Mouse (Mus musculus) midbrain, embryonic 15.5 days (tissue): ENCODE data around the gene Creb5. TPM values are rescaled to one million over a fixed set of nuclear protein-coding genes. Genes with fewer than 3 reads are reported as not detected.
A peak's percentile ranks its signal among the peaks of the same experiment; 100 is the strongest.

Experiments
- ATAC-seq: fragments of 200-750 bp; cut with Nextera tagmentation; replicated peaks from 2 replicates; pipeline ENCODE4 v1.8.0; 2017; ENCODE audit warnings: moderate TSS enrichment
- H3K27ac ChIP-seq: fragments of 300-500 bp; sonication (generic); 2 replicates; pipeline ENCODE4 v1.5.1; 2015; ENCODE audit warnings: mild to moderate bottlenecking, inconsistent platforms
- H3K27me3 ChIP-seq: fragments of 300-500 bp; sonication (generic); replicated peaks from 2 replicates; pipeline ENCODE4 v1.6.1; 2015; ENCODE audit warnings: inconsistent platforms
- H3K36me3 ChIP-seq: fragments of 300-500 bp; sonication (generic); replicated peaks from 2 replicates; pipeline ENCODE4 v1.6.1; 2015; ENCODE audit warnings: inconsistent platforms
- H3K4me1 ChIP-seq: fragments of 300-500 bp; sonication (generic); 2 replicates; pipeline ENCODE4 v1.6.1; 2015; ENCODE audit warnings: inconsistent platforms
- H3K4me2 ChIP-seq: fragments of 300-500 bp; sonication (generic); 2 replicates; pipeline ENCODE4 v1.6.1; 2015; ENCODE audit warnings: inconsistent platforms, mild to moderate bottlenecking, moderate library complexity
- H3K4me3 ChIP-seq: fragments of 300-500 bp; sonication (generic); 2 replicates; pipeline ENCODE4 v1.5.1; 2015; ENCODE audit warnings: mild to moderate bottlenecking, inconsistent platforms
- H3K9ac ChIP-seq: fragments of 300-500 bp; sonication (generic); 2 replicates; pipeline ENCODE4 v1.6.1; 2015; ENCODE audit warnings: mild to moderate bottlenecking, inconsistent platforms
- H3K9me3 ChIP-seq: fragments of 300-500 bp; sonication (generic); 2 replicates; pipeline ENCODE4 v1.6.1; 2016; ENCODE audit warnings: inconsistent platforms
- WGBS: fragments of 180-500 bp; shearing (Covaris S2); methylation state at CpG from one replicate; pipeline ENCODE4 v1.1.7; 2015; ENCODE audit warnings: mixed read lengths; 5-methylcytosine and 5-hydroxymethylcytosine counted together
- polyA plus RNA-seq: library from polyadenylated mRNA; unstranded; fragments of >200 nt; fragmentation: Nextera tagmentation; extraction: Ambion mirVana; gene quantifications from 2 replicates; pipeline ENCODE4 v1.2.1, GENCODE M21; 2015

Gene Creb5
- polyA plus RNA-seq, 1 experiment from 2014 or later, result 3.4 TPM

DNA sequence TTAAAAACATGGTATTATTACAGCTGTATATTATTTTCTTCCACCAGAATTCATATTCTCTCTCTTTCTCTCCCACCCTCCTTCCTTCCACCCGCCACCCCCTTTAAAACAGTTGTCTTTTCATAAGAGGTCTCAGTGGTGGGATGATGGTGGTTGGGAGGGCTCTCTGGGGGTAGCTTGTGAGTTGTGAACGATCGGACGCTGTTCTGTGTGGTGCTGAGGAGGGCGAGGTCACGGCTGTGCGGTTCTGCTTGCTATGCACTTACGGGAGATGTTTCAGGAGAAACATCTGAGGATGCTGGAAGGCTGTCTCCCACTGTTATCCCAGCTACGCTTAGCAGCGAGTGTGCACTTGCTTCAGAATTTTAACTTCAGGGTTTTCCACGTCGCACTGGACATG, 287.0 kb downstream of the Creb5 start:
- Histone ChIP-seq H3K4me1 (peaks cover 21% of the 10 kb centered on the region), H3K36me3 (no peaks in the 10 kb centered on the region), H3K4me3 (peak overlapping the region; percentile 26), H3K4me2 (peak overlapping the region; percentile 40), H3K9ac (no peak overlapping the region), H3K9me3 (no peaks in the 10 kb centered on the region), H3K27me3 (no peaks in the 10 kb centered on the region), H3K27ac (no peak overlapping the region; the same call in 1 of the 2 replicates)
- WGBS, result 26% methylated on average over 12 of the region's 12 CpGs
- ATAC-seq, result no peak

DNA sequence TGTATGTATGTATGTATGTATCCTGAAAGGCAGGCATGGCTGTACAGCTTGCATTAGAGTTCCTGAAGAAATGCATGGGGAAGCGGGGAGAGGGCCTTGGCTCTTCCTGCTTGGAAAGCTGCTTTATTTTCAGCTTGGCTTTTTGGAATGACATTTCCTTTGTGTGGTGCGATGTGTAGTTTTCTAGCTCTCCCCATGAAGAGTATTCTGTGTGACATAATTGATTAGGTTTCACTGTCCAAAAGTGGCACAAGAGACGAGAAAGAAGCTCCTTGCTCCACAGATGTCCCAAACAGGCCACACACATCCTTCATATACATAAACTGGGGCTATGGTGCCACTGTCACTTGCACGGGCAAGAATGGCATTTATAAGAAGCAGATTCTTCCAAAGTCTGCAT, 288.1 kb downstream of the Creb5 start:
- ATAC-seq, result no peak
- H3K9ac ChIP-seq, result no peak overlapping the region
- no peaks in the 10 kb centered on the region for H3K36me3 ChIP-seq
- H3K4me1 ChIP-seq, result peaks cover 18% of the 10 kb centered on the region
- no peak overlapping the region for H3K4me3 ChIP-seq
- WGBS, result 66% methylated on average over 4 of the region's 4 CpGs
- H3K9me3 ChIP-seq, result no peaks in the 10 kb centered on the region
- peak overlapping the region; percentile 40; the same call in 1 of the 2 replicates for H3K4me2 ChIP-seq
- H3K27ac ChIP-seq, result no peak overlapping the region
- H3K27me3 ChIP-seq, result no peaks in the 10 kb centered on the region

DNA sequence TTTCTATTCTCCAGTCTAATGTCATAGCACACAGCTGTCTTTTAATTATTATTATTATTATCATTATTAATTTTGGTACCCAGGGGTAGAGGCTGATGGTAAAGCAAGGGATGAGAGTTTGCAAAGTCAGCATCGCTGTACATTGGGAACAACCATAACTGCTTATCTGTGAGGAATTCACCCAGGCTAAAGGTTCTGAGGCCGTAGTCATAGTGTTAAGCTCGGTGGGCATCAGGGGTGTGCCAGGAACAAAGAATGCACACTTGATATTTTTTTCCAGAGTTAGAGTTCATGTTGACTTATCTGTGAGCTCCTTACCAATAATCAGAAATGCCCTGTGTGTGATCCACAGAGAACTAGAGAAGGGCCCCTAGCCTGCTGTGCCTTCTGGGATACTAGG, 288.8 kb downstream of the Creb5 start:
- no peak overlapping the region for H3K27ac ChIP-seq
- no peaks in the 10 kb centered on the region for H3K9me3 ChIP-seq
- no peak overlapping the region for H3K9ac ChIP-seq
- peaks cover 18% of the 10 kb centered on the region for H3K4me1 ChIP-seq
- no peak overlapping the region for H3K4me3 ChIP-seq
- no peak overlapping the region for H3K4me2 ChIP-seq
- H3K27me3 ChIP-seq, result no peaks in the 10 kb centered on the region
- no peaks in the 10 kb centered on the region for H3K36me3 ChIP-seq
- no peak for ATAC-seq
- WGBS, result 98% methylated on average over 3 of the region's 3 CpGs

DNA sequence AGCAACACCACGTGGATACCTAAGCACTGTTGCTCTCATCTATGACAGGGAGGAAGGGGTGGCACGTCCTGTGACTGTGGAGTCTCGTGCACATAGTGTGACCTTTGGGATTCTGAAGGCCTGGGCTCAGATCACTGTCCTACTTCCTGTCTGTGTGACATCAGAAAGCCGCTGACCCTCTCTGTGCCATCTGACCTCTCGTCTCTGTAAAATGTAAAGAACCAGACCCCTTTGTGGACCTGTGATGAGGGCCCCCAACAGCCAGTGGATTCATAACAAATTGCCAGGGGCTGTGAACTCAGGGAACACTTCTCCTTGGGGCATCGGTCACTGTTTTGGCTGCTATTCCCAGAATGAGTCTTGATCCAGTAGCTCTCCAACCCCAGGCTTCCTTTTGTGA, 289.8 kb downstream of the Creb5 start:
- Histone ChIP-seq H3K9ac (no peak overlapping the region), H3K27me3 (no peaks in the 10 kb centered on the region), H3K9me3 (no peaks in the 10 kb centered on the region), H3K4me3 (no peak overlapping the region), H3K36me3 (no peaks in the 10 kb centered on the region), H3K4me2 (no peak overlapping the region), H3K4me1 (peaks cover 18% of the 10 kb centered on the region), H3K27ac (no peak overlapping the region)
- ATAC-seq, result no peak
- WGBS, result 90% methylated on average over 6 of the region's 6 CpGs

DNA sequence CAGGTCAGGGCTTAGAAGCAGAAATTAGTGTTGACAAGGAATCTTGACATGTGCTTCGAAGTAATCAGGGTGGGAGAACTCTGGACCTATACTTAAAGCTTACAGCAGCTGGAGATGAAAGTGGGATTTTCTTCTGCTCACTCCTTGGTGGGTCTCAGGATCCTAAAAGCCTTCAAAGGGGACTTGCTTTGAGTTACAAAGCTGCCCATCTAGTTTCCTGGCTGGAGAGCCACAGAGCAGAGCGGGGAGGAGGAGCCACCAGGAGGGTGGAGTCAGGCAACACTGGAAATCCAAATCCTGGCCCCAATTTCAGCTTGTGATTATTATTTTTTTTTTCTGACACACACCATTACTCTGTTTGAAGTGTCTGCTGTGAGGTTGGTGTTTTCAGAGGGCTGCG, 290.7 kb downstream of the Creb5 start:
- ATAC-seq, result no peak
- H3K9ac ChIP-seq, result no peak overlapping the region
- H3K9me3 ChIP-seq, result no peaks in the 10 kb centered on the region
- no peaks in the 10 kb centered on the region for H3K27me3 ChIP-seq
- peaks cover 13% of the 10 kb centered on the region for H3K4me1 ChIP-seq
- H3K27ac ChIP-seq, result no peak overlapping the region
- no peak overlapping the region for H3K4me2 ChIP-seq
- no peaks in the 10 kb centered on the region for H3K36me3 ChIP-seq
- H3K4me3 ChIP-seq, result no peak overlapping the region
- WGBS, result 74% methylated on average over 3 of the region's 3 CpGs

DNA sequence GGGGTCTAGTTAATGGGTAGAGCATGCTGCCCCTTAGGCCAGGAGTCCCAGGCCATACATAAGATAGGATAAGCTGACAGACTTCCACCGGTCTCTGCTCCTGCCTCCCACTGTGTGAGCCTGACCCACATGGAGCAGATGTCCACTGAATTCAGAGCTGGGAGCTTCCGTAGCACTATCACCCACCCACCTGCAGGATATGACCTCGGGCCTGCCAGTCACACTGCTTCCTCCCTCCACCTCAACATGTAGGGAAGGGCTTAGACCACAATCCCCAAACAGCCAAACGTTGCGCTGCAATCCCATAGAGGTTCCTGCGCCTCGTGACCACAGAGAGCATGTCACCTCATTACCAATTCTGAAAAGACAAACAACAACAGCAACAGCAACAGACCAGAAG, 293.3 kb downstream of the Creb5 start:
- H3K4me1 ChIP-seq, result peaks cover 20% of the 10 kb centered on the region
- 79% methylated on average over 7 of the region's 7 CpGs for WGBS

DNA sequence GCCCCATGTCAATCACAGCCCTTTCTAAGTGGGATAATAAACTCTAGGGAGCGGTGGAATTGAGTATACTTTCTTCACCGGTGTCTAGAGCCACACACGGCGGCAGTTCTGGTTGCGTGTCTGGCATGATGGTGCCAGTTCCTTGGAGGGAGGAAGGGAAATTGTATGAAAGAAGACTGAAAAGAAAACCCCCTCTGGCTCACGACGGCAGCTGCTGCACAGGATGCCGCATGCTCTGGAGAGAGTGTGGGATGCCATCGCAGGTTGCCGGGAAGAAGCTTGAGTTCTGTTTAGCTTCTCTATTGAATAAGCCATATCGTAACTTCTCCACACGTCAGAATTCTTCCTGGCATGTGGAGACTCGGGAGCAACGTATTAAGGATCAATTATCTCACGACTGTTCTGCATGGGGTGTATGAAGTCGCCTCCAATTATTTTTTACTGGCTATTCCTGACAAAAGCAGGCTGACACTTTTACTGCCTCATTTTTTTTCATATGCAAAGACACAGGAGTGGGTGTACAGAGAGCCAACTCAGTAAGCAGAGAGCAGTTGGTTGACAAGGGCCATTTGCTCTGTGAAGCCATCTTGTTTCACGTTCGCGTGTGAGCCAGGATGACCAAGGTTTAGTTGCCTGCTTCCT, 296.3 kb downstream of the Creb5 start:
- 44% methylated on average over 19 of the region's 19 CpGs for WGBS
- H3K4me3 ChIP-seq, result no peak overlapping the region
- peak overlapping the region; percentile 27 for H3K4me2 ChIP-seq
- H3K4me1 ChIP-seq, result peaks cover 20% of the 10 kb centered on the region
- H3K36me3 ChIP-seq, result no peaks in the 10 kb centered on the region
- no peaks in the 10 kb centered on the region for H3K27me3 ChIP-seq
- ATAC-seq, result 0 out of 2 replicates have a peak, but pooled peaks have one; percentile 39
- H3K9me3 ChIP-seq, result no peaks in the 10 kb centered on the region
- no peak overlapping the region for H3K9ac ChIP-seq
- H3K27ac ChIP-seq, result no peak overlapping the region

More for the DNA sequence above, 293.3 kb downstream of the Creb5 start:
- Histone ChIP-seq H3K4me2 (no peak overlapping the region), H3K4me3 (no peak overlapping the region), H3K9ac (no peak overlapping the region), H3K27me3 (no peaks in the 10 kb centered on the region), H3K27ac (no peak overlapping the region), H3K9me3 (no peaks in the 10 kb centered on the region), H3K36me3 (no peaks in the 10 kb centered on the region)
- ATAC-seq, result no peak

DNA sequence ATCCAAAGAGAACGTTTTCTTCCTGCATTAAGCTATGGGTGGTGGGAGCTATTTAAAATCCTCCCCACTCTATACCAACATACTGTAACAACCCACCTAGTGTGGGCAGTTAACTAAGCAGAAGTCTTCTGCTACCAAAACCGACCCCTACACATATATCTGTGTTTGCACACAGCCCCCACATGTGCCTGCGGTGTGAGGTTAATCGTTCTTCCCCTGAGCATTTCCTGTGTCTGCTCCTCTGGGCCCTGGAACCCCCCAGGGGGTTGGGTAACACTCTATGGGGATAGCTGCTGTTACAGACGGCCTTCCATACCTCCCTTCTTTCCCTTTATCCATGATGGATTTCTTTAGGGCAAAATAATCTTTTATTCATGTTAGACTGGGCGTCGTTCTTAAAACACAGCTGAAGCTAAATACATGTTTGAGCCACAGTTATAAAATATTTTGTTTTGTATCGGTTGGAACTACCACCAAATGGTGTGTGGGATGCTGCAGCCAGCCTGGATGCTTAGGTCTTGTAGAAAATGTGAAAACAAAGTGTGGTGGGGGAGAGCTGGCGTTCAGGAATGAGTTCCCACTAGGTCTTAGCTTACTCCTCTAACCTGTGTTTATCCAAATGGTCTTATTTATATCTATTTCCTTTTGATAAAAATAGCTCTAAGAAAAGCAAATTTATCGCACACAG, 297.8 kb downstream of the Creb5 start:
- Histone ChIP-seq H3K27ac (no peak overlapping the region), H3K27me3 (no peaks in the 10 kb centered on the region), H3K4me3 (no peak overlapping the region), H3K9me3 (no peaks in the 10 kb centered on the region), H3K4me1 (peaks cover 20% of the 10 kb centered on the region), H3K4me2 (no peak overlapping the region), H3K9ac (no peak overlapping the region), H3K36me3 (no peaks in the 10 kb centered on the region)
- 58% methylated on average over 10 of the region's 10 CpGs for WGBS
- no peak for ATAC-seq

DNA sequence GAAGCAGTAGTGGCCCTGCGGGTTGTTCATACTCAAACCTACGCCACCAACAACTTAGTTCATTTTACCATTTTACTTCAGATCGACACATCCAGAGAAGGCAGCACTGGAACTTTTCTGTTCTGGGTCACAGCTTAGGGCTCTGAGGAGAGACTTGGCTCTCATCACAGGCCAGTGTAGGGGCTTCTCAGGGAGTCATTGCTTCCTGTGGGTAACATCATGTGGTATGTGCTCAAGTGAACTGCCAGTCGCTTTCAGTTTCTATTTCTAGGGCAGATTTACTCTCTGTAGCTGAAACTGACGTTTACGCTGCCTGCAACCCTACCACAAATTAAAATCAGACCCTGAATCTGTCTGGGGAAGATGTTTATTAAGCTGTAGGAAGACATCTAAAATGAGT, 302.7 kb downstream of the Creb5 start:
- Histone ChIP-seq H3K4me3 (no peak overlapping the region), H3K9me3 (no peaks in the 10 kb centered on the region), H3K4me1 (peaks cover 17% of the 10 kb centered on the region), H3K36me3 (no peaks in the 10 kb centered on the region), H3K27me3 (no peaks in the 10 kb centered on the region), H3K4me2 (no peak overlapping the region), H3K27ac (no peak overlapping the region), H3K9ac (no peak overlapping the region)
- no peak for ATAC-seq
- WGBS, result 85% methylated on average over 6 of the region's 6 CpGs

DNA sequence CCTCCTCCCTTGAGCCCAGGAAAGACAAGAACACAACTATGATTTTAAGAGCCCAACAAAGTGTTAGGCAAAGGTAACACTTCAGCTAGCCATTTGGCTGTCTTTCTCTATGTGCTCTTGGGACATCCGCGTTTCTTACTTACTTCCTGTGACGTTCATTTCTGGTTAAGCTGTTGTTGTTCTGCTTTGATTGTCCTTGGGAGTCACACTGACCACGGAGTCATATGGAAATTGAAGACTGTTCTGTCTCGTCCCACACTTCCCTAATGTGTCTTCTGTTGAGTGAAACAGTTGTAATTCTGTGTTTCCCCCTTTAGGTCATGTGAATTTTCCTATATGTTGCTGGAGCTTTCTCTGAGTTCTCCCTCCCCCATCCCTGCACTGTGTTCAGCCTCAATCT, 305.2 kb downstream of the Creb5 start:
- no peak for ATAC-seq
- Histone ChIP-seq H3K27me3 (no peaks in the 10 kb centered on the region), H3K4me1 (peaks cover 13% of the 10 kb centered on the region), H3K36me3 (no peaks in the 10 kb centered on the region), H3K9me3 (no peaks in the 10 kb centered on the region), H3K9ac (no peak overlapping the region), H3K4me3 (no peak overlapping the region), H3K4me2 (no peak overlapping the region), H3K27ac (no peak overlapping the region)
- WGBS, result 94% methylated on average over 5 of the region's 5 CpGs

DNA sequence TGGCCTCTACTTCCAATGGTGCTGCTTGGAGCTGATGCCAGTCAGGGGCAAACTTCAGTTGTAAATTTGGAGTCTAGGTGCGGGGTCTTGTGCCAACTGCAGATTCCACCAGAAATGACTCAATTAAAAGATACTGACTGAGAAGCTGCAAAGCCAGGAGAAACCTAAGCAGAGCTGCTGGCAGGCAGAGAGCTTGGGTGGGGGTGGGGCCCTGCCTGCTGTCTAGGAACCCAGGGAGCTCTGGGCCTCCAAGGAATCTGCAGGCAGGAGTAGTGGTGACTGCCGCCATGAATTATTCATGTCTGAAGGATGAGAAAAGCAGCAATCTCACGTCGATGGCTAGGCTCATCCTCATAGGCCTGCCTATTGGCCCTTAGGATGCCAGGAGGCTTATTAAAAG, 306.5 kb downstream of the Creb5 start:
- 15% methylated on average over 4 of the region's 4 CpGs for WGBS
- Histone ChIP-seq H3K4me2 (no peak overlapping the region), H3K36me3 (no peaks in the 10 kb centered on the region), H3K27ac (peak overlapping the region; percentile 42; the same call in 1 of the 2 replicates), H3K27me3 (no peaks in the 10 kb centered on the region), H3K9ac (no peak overlapping the region), H3K4me3 (no peak overlapping the region), H3K4me1 (peaks cover 13% of the 10 kb centered on the region), H3K9me3 (no peaks in the 10 kb centered on the region)
- ATAC-seq, result peak; percentile 79

DNA sequence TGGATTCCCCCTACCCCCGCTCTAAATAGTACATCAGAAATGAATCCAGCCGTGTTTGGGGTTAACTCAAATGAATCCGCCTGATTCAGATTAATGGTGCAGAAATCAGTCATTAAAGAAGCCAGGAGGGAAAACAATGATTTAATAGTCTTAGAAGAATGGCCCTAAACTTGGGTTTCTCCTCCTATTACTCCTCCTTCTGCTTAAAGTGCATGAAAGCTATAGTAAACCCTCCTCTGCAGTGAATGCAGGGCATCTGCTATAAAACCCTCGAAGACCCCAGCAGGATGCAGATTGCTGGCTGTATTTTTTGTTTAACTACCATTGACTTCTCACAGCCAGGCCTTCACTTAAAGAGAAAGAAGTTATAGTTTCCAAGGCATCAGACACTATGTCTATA, 307.2 kb downstream of the Creb5 start:
- Histone ChIP-seq H3K27me3 (no peaks in the 10 kb centered on the region), H3K36me3 (no peaks in the 10 kb centered on the region), H3K9me3 (no peaks in the 10 kb centered on the region), H3K9ac (no peak overlapping the region), H3K4me1 (peaks cover 13% of the 10 kb centered on the region), H3K4me3 (no peak overlapping the region), H3K4me2 (no peak overlapping the region), H3K27ac (no peak overlapping the region)
- no peak for ATAC-seq
- WGBS, result 45% methylated on average over 4 of the region's 4 CpGs

DNA sequence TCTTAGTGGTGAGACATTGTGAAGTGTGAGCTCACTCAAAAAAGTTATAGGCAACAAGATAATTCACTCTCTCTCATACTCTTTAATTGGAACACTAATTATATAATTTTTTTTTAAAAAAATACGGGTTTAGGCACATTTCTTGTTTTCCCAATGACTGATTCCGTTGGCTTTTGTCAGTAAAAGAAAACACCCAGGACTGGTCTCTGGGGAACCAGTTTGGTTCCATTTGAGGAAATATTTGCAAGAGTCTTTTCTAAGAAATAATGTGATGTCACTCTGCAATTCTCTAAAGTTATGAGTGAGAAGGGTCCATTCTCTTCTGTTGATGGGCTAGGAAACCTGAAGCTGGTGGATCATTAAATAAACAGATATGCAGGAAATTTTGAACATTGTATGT, 309.3 kb downstream of the Creb5 start:
- Histone ChIP-seq H3K4me2 (no peak overlapping the region), H3K36me3 (no peaks in the 10 kb centered on the region), H3K9ac (no peak overlapping the region), H3K27ac (no peak overlapping the region), H3K4me3 (no peak overlapping the region), H3K27me3 (no peaks in the 10 kb centered on the region), H3K9me3 (no peaks in the 10 kb centered on the region), H3K4me1 (peaks cover 13% of the 10 kb centered on the region)
- ATAC-seq, result no peak
- WGBS, result 88% methylated on average over 2 of the region's 2 CpGs
